Mouse (Mus musculus) liver, embryonic 14.5 days (tissue): Measurements from ENCODE around the gene Mtln. TPM values are rescaled to one million over a fixed set of nuclear protein-coding genes. Genes with fewer than 3 reads are reported as not detected.
A peak's percentile ranks its signal among the peaks of the same experiment; 100 is the strongest.

Experiments
- ATAC-seq: fragments of 200-750 bp; cut with Nextera tagmentation; 2 replicates; pipeline ENCODE4 v1.8.0; 2017; ENCODE audit warnings: moderate number of reproducible peaks, mild to moderate bottlenecking, moderate library complexity; ENCODE audit not compliant: insufficient read depth
- DNase-seq, 3 experiments: peaks; one replicate each; pipeline ENCODE4 v3.0.0-alpha.2; 2012 to 2013; ENCODE audit warnings: low read depth in 3 of 3, low spot score in 3 of 3
- H3K27ac ChIP-seq: fragments of 300-500 bp; sonication (generic); 2 replicates; pipeline ENCODE4 v1.5.1; 2014; ENCODE audit warnings: moderate library complexity, mild to moderate bottlenecking, control low read depth, inconsistent platforms
- H3K27me3 ChIP-seq: fragments of 300-500 bp; sonication (generic); 2 replicates; pipeline ENCODE4 v1.6.1; 2014; ENCODE audit warnings: mild to moderate bottlenecking, low read length, moderate library complexity; ENCODE audit not compliant: control insufficient read depth, insufficient read depth
- H3K36me3 ChIP-seq: fragments of 300-500 bp; sonication (generic); replicated peaks from 2 replicates; pipeline ENCODE4 v1.6.1; 2014; ENCODE audit warnings: low read depth; ENCODE audit not compliant: control insufficient read depth, insufficient read depth
- H3K4me1 ChIP-seq, 2 experiments: fragments of 200-500 bp in 1 of 2; fragments of 300-500 bp in 1 of 2; sonication (generic) in 1 of 2; replicated peaks; 2 replicates each; pipeline ENCODE4 v1.6.1; 2012 to 2014; ENCODE audit warnings: antibody characterized with exemption in 1 of 2, inconsistent platforms in 1 of 2, low read length in 1 of 2; ENCODE audit not compliant: control insufficient read depth in 2 of 2, insufficient read depth in 2 of 2
- H3K4me2 ChIP-seq: fragments of 300-500 bp; sonication (generic); 2 replicates; pipeline ENCODE4 v1.6.1; 2014; ENCODE audit warnings: low read depth, mild to moderate bottlenecking, control low read depth, moderate library complexity
- H3K4me3 ChIP-seq, 2 experiments: fragments of 200-500 bp in 1 of 2; fragments of 300-500 bp in 1 of 2; sonication (generic) in 1 of 2; 2 replicates each; pipeline ENCODE4 v1.5.1; 2012 to 2014; ENCODE audit warnings: low read depth in 2 of 2, low read length in 2 of 2, mild to moderate bottlenecking in 2 of 2, control low read depth in 1 of 2, inconsistent platforms in 1 of 2, moderate library complexity in 1 of 2; ENCODE audit not compliant: insufficient read depth in 1 of 2
- H3K9ac ChIP-seq: fragments of 300-500 bp; sonication (generic); replicated peaks from 2 replicates; pipeline ENCODE4 v1.6.1; 2014; ENCODE audit warnings: mild to moderate bottlenecking, control low read depth, moderate library complexity
- H3K9me3 ChIP-seq: fragments of 300-500 bp; sonication (generic); 2 replicates; pipeline ENCODE4 v1.6.1; 2016; ENCODE audit warnings: low read length, mixed read lengths; ENCODE audit not compliant: control insufficient read depth
- CTCF ChIP-seq: IDR thresholded peaks from 2 replicates; pipeline ENCODE4 v1.5.1; 2016; ENCODE audit warnings: antibody characterized with exemption, low read depth, control low read depth
- EP300 ChIP-seq: IDR thresholded peaks from 2 replicates; pipeline ENCODE4 v1.6.1; 2016; ENCODE audit warnings: antibody characterized with exemption, low read depth
- WGBS: fragments of 180-500 bp; shearing (Covaris S2); extraction: QIAGEN DNeasy Blood & Tissue Kit; methylation state at CpG from one replicate; pipeline ENCODE4 v1.1.7; 2014; ENCODE audit not compliant: insufficient replicate concordance; 5-methylcytosine and 5-hydroxymethylcytosine counted together
- polyA plus RNA-seq, 2 experiments: library from polyadenylated mRNA; depleted of rRNA in 1 of 2; stranded (reverse) in 1 of 2; unstranded in 1 of 2; fragments of >200 nt; fragmentation: Nextera tagmentation in 1 of 2; extraction: Ambion mirVana in 1 of 2; gene quantifications; 2 replicates each; pipeline versions ENCODE4 v1.2.1 to v1.2.3; 2012 to 2014

The Mtln gene
- polyA plus RNA-seq, 2 experiments, result 24.3 to 28.1 TPM

GRCm38 (mm10) chr2:127832103-127832832 is 40.0 kb upstream of the Mtln start:
- peak overlapping the region; percentile 84 for H3K4me2 ChIP-seq
- peak; percentile 9; the same call in 1 of the 2 replicates for ATAC-seq
- H3K9ac ChIP-seq, result peak overlapping the region; percentile 45
- no peaks in the 10 kb centered on the region; the same call in 1 of the 2 replicates for H3K36me3 ChIP-seq
- peaks cover 6 to 8% of the 10 kb centered on the region in 2 experiments for H3K4me1 ChIP-seq
- H3K4me3 ChIP-seq, result peak overlapping the region; percentile 47 to 95
- H3K27me3 ChIP-seq, result no peaks in the 10 kb centered on the region
- H3K9me3 ChIP-seq, result no peaks in the 10 kb centered on the region
- WGBS, result 25% methylated on average over 11 of the region's 11 CpGs
- DNase-seq, result no peak
- no peak overlapping the region for H3K27ac ChIP-seq
- TF ChIP-seq CTCF (no peak), EP300 (no peak)

- Histone ChIP-seq H3K4me3 (peak within 1 kb of the TSS; percentile 91 to 95), H3K9me3 (no peaks in the 10 kb centered on the region), H3K9ac (peak within 1 kb of the TSS; percentile 87), H3K36me3 (peaks cover 4% of the 10 kb centered on the region), H3K27ac (peak within 1 kb of the TSS; percentile 21; the same call in 1 of the 2 replicates), H3K4me2 (peak within 1 kb of the TSS; percentile 84), H3K4me1 (peaks cover 6 to 8% of the 10 kb centered on the region in 2 experiments), H3K27me3 (no peaks in the 10 kb centered on the region)
- DNase-seq (peak; percentile 83 to 85 (median 85)), ATAC-seq (peak; percentile 98)
- TF ChIP-seq EP300 (no peak), CTCF (no peak)
- under 1% methylated on average over 56 of the region's 56 CpGs for WGBS
Measured at GRCm38 (mm10) chr2:127831401-127832102, 39.3 kb upstream of the Mtln start, which contains the start of gene Bub1. TSS of gene Bub1 (minus strand) at chr2:127831865.

- WGBS, result 24% methylated on average over 9 of the region's 9 CpGs
- H3K9ac ChIP-seq, result peak overlapping the region; percentile 68
- H3K4me1 ChIP-seq, result peaks cover 10 to 20% of the 10 kb centered on the region in 2 experiments
- no peaks in the 10 kb centered on the region for H3K9me3 ChIP-seq
- peak overlapping the region; percentile 75 to 96 for H3K4me3 ChIP-seq
- no peak overlapping the region for H3K27ac ChIP-seq
- DNase-seq (no peak), ATAC-seq (no peak)
- H3K4me2 ChIP-seq, result peak overlapping the region; percentile 81
- H3K27me3 ChIP-seq, result no peaks in the 10 kb centered on the region
- TF ChIP-seq CTCF (no peak), EP300 (no peak)
- no peaks in the 10 kb centered on the region for H3K36me3 ChIP-seq
Measured at GRCm38 (mm10) chr2:127789651-127790270, 2.5 kb downstream of the Mtln start.

- H3K27ac ChIP-seq, result peak overlapping the region; percentile 18
- 3% methylated on average over 11 of the region's 11 CpGs for WGBS
- H3K27me3 ChIP-seq, result no peaks in the 10 kb centered on the region
- H3K4me2 ChIP-seq, result peak overlapping the region; percentile 81
- DNase-seq (peak in 1 of 3 experiments; percentile 22), ATAC-seq (peak; percentile 55; the same call in 1 of the 2 replicates)
- H3K9me3 ChIP-seq, result no peaks in the 10 kb centered on the region
- peak overlapping the region; percentile 68 for H3K9ac ChIP-seq
- H3K4me3 ChIP-seq, result peak overlapping the region; percentile 75 to 96
- no peaks in the 10 kb centered on the region for H3K36me3 ChIP-seq
- H3K4me1 ChIP-seq, result peaks cover 10 to 20% of the 10 kb centered on the region in 2 experiments
- no peak for TF ChIP-seq CTCF
- no peak for TF ChIP-seq EP300
Measured at GRCm38 (mm10) chr2:127789138-127789537, 3.1 kb downstream of the Mtln start.
